ENCODE assay signal across 8 mouse cellular contexts in genomic region chr11:69948763-69949150, GRCm38 (mm10). TPM values are rescaled to one million over a fixed set of nuclear protein-coding genes. Genes with fewer than 3 reads are reported as not detected.
DNase-seq lines count a peak whose midpoint lies in the region; ATAC-seq and TF ChIP-seq lines count a peak whose summit lies in the region.

No protein-coding gene starts in this region.

- H3K4me1 ChIP-seq in embryonic facial prominence, embryonic 13.5 days = peaks cover 29% of the 10 kb centered on the region
- H3K4me1 ChIP-seq in limb, embryonic 12.5 days (replicated peaks) = peaks cover 24% of the 10 kb centered on the region
- peaks cover 9% of the 10 kb centered on the region for H3K4me1 ChIP-seq in midbrain, embryonic 14.5 days (ENCODE audit: control insufficient read depth, insufficient read depth, low read length)
- peaks cover 4% of the 10 kb centered on the region; the same call in 1 of the 2 replicates for H3K4me1 ChIP-seq in spleen, adult 2 months (ENCODE audit: control insufficient read depth, insufficient read depth, insufficient read length)

- H3K36me3 ChIP-seq in embryonic facial prominence, embryonic 13.5 days = peaks cover 25% of the 10 kb centered on the region
- H3K36me3 ChIP-seq in limb, embryonic 12.5 days = peaks cover 27% of the 10 kb centered on the region
- H3K36me3 ChIP-seq in midbrain, embryonic 14.5 days (ENCODE audit: control insufficient read depth, insufficient read depth, low read length) = 0 out of 2 replicates have a peak, but pooled peaks cover 2% of the 10 kb centered on the region
- no peaks in the 10 kb centered on the region for H3K36me3 ChIP-seq in spleen, adult 2 months (ENCODE audit: control insufficient read depth, insufficient read depth, low read length)

- TF ChIP-seq POLR2A in spleen, adult 2 months (IDR thresholded peaks at IDR 0.05; ENCODE audit: low read depth, low read length) = no peak

- H3K4me2 ChIP-seq in embryonic facial prominence, embryonic 13.5 days = peak overlapping the region; percentile 71
- peak overlapping the region; percentile 80 for H3K4me2 ChIP-seq in limb, embryonic 12.5 days
- H3K4me2 ChIP-seq in midbrain, embryonic 14.5 days (ENCODE audit: low read length) = peak overlapping the region; percentile 56

- no peaks in the 10 kb centered on the region for H3K9me3 ChIP-seq in embryonic facial prominence, embryonic 13.5 days
- H3K9me3 ChIP-seq in limb, embryonic 12.5 days = no peaks in the 10 kb centered on the region
- H3K9me3 ChIP-seq in midbrain, embryonic 14.5 days (ENCODE audit: control insufficient read depth, low read length) = no peaks in the 10 kb centered on the region

- peak overlapping the region; percentile 70 for H3K9ac ChIP-seq in embryonic facial prominence, embryonic 13.5 days
- peak overlapping the region; percentile 74 for H3K9ac ChIP-seq in limb, embryonic 12.5 days (replicated peaks)
- no peak overlapping the region; the same call in 1 of the 2 replicates for H3K9ac ChIP-seq in midbrain, embryonic 14.5 days (replicated peaks; ENCODE audit: low read length)

- under 1% methylated on average over 14 of the region's 14 CpGs for WGBS in embryonic facial prominence, embryonic 13.5 days
- WGBS in limb, embryonic 12.5 days = 0% methylated on average over 14 of the region's 14 CpGs
- 0% methylated on average over 14 of the region's 14 CpGs for WGBS in midbrain, embryonic 14.5 days
- WGBS in spleen, adult 2 months = 1% methylated on average over 14 of the region's 14 CpGs

- H3K27ac ChIP-seq in embryonic facial prominence, embryonic 13.5 days = peak overlapping the region; percentile 92
- peak overlapping the region; percentile 96 for H3K27ac ChIP-seq in limb, embryonic 12.5 days
- 0 out of 2 replicates have a peak overlapping the region, but pooled peaks have one; percentile 13 for H3K27ac ChIP-seq in midbrain, embryonic 14.5 days (replicated peaks; ENCODE audit: low read depth, low read length)
- no peak overlapping the region for H3K27ac ChIP-seq in spleen, adult 2 months (ENCODE audit: insufficient read depth, low read length)

- H3K4me3 ChIP-seq in embryonic facial prominence, embryonic 13.5 days = peak overlapping the region; percentile 54
- H3K4me3 ChIP-seq in limb, embryonic 12.5 days (replicated peaks) = peak overlapping the region; percentile 57
- H3K4me3 ChIP-seq in midbrain, embryonic 14.5 days (replicated peaks; ENCODE audit: low read depth, low read length) = peak overlapping the region; percentile 41
- peak overlapping the region; percentile 5; the same call in 1 of the 2 replicates for H3K4me3 ChIP-seq in spleen, adult 2 months (ENCODE audit: extremely low read depth, insufficient read depth, insufficient read length)

- ATAC-seq in embryonic facial prominence, embryonic 13.5 days (ENCODE audit: insufficient number of reproducible peaks, insufficient read depth, low FRiP score, low TSS enrichment, low read depth) = peak; percentile 34
- peak; percentile 49 for ATAC-seq in limb, embryonic 12.5 days (ENCODE audit: insufficient number of reproducible peaks, insufficient read depth, low FRiP score, low TSS enrichment, low read depth)
- peak; percentile 51 for ATAC-seq in midbrain, embryonic 14.5 days (ENCODE audit: low FRiP score, low TSS enrichment)

- TF ChIP-seq CTCF in spleen, adult 2 months (IDR thresholded peaks at IDR 0.05; ENCODE audit: extremely low read depth, insufficient read depth, insufficient read length, insufficient replicate concordance) = peak; percentile 95

- H3K27me3 ChIP-seq in embryonic facial prominence, embryonic 13.5 days = no peaks in the 10 kb centered on the region
- no peaks in the 10 kb centered on the region for H3K27me3 ChIP-seq in limb, embryonic 12.5 days
- peaks cover 5% of the 10 kb centered on the region; the same call in 1 of the 2 replicates for H3K27me3 ChIP-seq in midbrain, embryonic 14.5 days (ENCODE audit: control insufficient read depth, insufficient read depth, low read length)
- peaks cover 2% of the 10 kb centered on the region; the same call in 1 of the 2 replicates for H3K27me3 ChIP-seq in spleen, adult 2 months (ENCODE audit: control insufficient read depth, insufficient read depth, low read length)

- DNase-seq in 416B (ENCODE audit: low read depth) = peak; percentile 90
- DNase-seq in adrenal gland, postnatal 36 days = peak; percentile 88 to 90
- peak; percentile 91 for DNase-seq in heart, adult 8-10 months (ENCODE audit: low spot score)
- peak; percentile 86 to 94 for DNase-seq in kidney, adult 8-10 months
- DNase-seq in midbrain, embryonic 14.5 days = peak; percentile 89
- peak; percentile 73 to 80 for DNase-seq in spleen, adult 2 months (ENCODE audit: low read depth in 1 of 2, low spot score in 2 of 2)

RNA-seq across cellular contexts. Expression of gene Slc2a4, which starts 0.8 kb away (rescaled TPM):
- 10 to 100 TPM; 60.2 to 90.0 TPM for total RNA-seq in adrenal gland, postnatal 36 days (2021)
- 33.3 and 33.5 TPM in 2 replicates for polyA plus RNA-seq in embryonic facial prominence, embryonic 13.5 days (2015; fragmentation: Nextera tagmentation; extraction: Ambion mirVana)
- 100 to 1,000 TPM; 435 to 503 (median 470) TPM for total RNA-seq in heart, adult 8-10 months (2022)
- 34.1 and 35.7 TPM in 2 replicates for polyA plus RNA-seq in limb, embryonic 12.5 days (2016; fragmentation: Nextera tagmentation; extraction: Ambion mirVana)
- 2.2 and 4.5 TPM in 2 replicates for polyA plus RNA-seq in midbrain, embryonic 14.5 days (2014; fragmentation: Nextera tagmentation; extraction: Ambion mirVana)
- polyA plus RNA-seq in spleen, adult 2 months (2012; rRNA removed) = 6.1 and 6.2 TPM in 2 replicates

RNA-seq across cellular contexts. Expression of gene Ybx2, which starts 13.2 kb away (rescaled TPM):
- total RNA-seq in adrenal gland, postnatal 36 days (2021) = 10 to 100 TPM; 11.5 to 11.8 TPM
- polyA plus RNA-seq in embryonic facial prominence, embryonic 13.5 days (2015; fragmentation: Nextera tagmentation; extraction: Ambion mirVana) = 7.5 and 10.2 TPM in 2 replicates
- 10 to 100 TPM; 13.8 to 32.7 (median 24.3) TPM for total RNA-seq in heart, adult 8-10 months (2022)
- polyA plus RNA-seq in limb, embryonic 12.5 days (2016; fragmentation: Nextera tagmentation; extraction: Ambion mirVana) = 14.0 and 15.5 TPM in 2 replicates
- polyA plus RNA-seq in midbrain, embryonic 14.5 days (2014; fragmentation: Nextera tagmentation; extraction: Ambion mirVana) = 4.3 and 10.4 TPM in 2 replicates
- 0.36 TPM in 2 replicates for polyA plus RNA-seq in spleen, adult 2 months (2012; rRNA removed)

RNA-seq across cellular contexts. Expression of gene Cldn7, which starts 15.8 kb away (rescaled TPM):
- 1 to 10 TPM in 1 of 2 experiments, not detected in 1; 1.2 TPM for total RNA-seq in adrenal gland, postnatal 36 days (2021)
- polyA plus RNA-seq in embryonic facial prominence, embryonic 13.5 days (2015; fragmentation: Nextera tagmentation; extraction: Ambion mirVana) = 30.3 and 34.9 TPM in 2 replicates
- total RNA-seq in heart, adult 8-10 months (2022) = 1 to 10 TPM in 1 of 4 experiments, not detected in 3; 1.1 TPM
- polyA plus RNA-seq in limb, embryonic 12.5 days (2016; fragmentation: Nextera tagmentation; extraction: Ambion mirVana) = 15.7 and 18.1 TPM in 2 replicates
- 0.20 TPM in 1 of 2 replicates, not detected in the other for polyA plus RNA-seq in midbrain, embryonic 14.5 days (2014; fragmentation: Nextera tagmentation; extraction: Ambion mirVana)
- 1.2 and 2.0 TPM in 2 replicates for polyA plus RNA-seq in spleen, adult 2 months (2012; rRNA removed)

RNA-seq across cellular contexts. Expression of gene Eif5a, which starts 27.0 kb away (rescaled TPM):
- 100 to 1,000 TPM; 619 to 640 TPM for total RNA-seq in adrenal gland, postnatal 36 days (2021)
- 1,558 and 1,689 TPM in 2 replicates for polyA plus RNA-seq in embryonic facial prominence, embryonic 13.5 days (2015; fragmentation: Nextera tagmentation; extraction: Ambion mirVana)
- 100 to 1,000 TPM; 410 to 451 (median 437) TPM for total RNA-seq in heart, adult 8-10 months (2022)
- 1,762 and 1,851 TPM in 2 replicates for polyA plus RNA-seq in limb, embryonic 12.5 days (2016; fragmentation: Nextera tagmentation; extraction: Ambion mirVana)
- 1,083 and 1,099 TPM in 2 replicates for polyA plus RNA-seq in midbrain, embryonic 14.5 days (2014; fragmentation: Nextera tagmentation; extraction: Ambion mirVana)
- 219 and 257 TPM in 2 replicates for polyA plus RNA-seq in spleen, adult 2 months (2012; rRNA removed)

RNA-seq across cellular contexts. Expression of gene Ctdnep1, which starts 32.2 kb away (rescaled TPM):
- total RNA-seq in adrenal gland, postnatal 36 days (2021) = 100 to 1,000 TPM; 112 to 132 TPM
- 30.0 and 30.9 TPM in 2 replicates for polyA plus RNA-seq in embryonic facial prominence, embryonic 13.5 days (2015; fragmentation: Nextera tagmentation; extraction: Ambion mirVana)
- total RNA-seq in heart, adult 8-10 months (2022) = 100 to 1,000 TPM; 144 to 172 (median 168) TPM
- 24.5 and 27.8 TPM in 2 replicates for polyA plus RNA-seq in limb, embryonic 12.5 days (2016; fragmentation: Nextera tagmentation; extraction: Ambion mirVana)
- 24.4 and 39.0 TPM in 2 replicates for polyA plus RNA-seq in midbrain, embryonic 14.5 days (2014; fragmentation: Nextera tagmentation; extraction: Ambion mirVana)
- 75.8 and 87.9 TPM in 2 replicates for polyA plus RNA-seq in spleen, adult 2 months (2012; rRNA removed)

Comparison
In these comparisons a context has a peak if more than half of its experiments do, and no peak if none do; other contexts are left out.
1. H3K4me3 ChIP-seq: peak in every context shown above with its lines; median percentile 57 in limb, embryonic 12.5 days; 54 in embryonic facial prominence, embryonic 13.5 days; 41 in midbrain, embryonic 14.5 days; 5 in spleen, adult 2 months.